Mouse (Mus musculus) layer of hippocampus, postnatal 14 days (tissue): ENCODE results near the gene Pde4a. TPM values are rescaled to one million over a fixed set of nuclear protein-coding genes. Genes with fewer than 3 reads are reported as not detected.
"Not testable (repeated sequence)": the region's sequence is repeated elsewhere in the genome, so short reads cannot be mapped to it uniquely, and the experiment has no call there.

Experiments
- DNase-seq, 2 experiments: peaks; one replicate each; pipeline ENCODE4 v3.0.0; 2021 to 2022; ENCODE audit warnings: low spot score in 2 of 2, mixed read lengths in 1 of 2
- total RNA-seq, 2 experiments: library from RNA; stranded (reverse); gene quantifications; 2 replicates each; pipeline ENCODE4 v1.2.3; 2021

Gene Pde4a
- total RNA-seq, 2 experiments from 2014 or later, result 63.8 to 69.9 TPM

- DNase-seq, result peak; percentile 78 to 81
Observed at GRCm38 (mm10) chr9:21241343-21241742, 75.8 kb downstream of the Pde4a start.

- DNase-seq, result peak in 1 of 2 experiments; percentile 34
Observed at GRCm38 (mm10) chr9:21243826-21244427, 78.4 kb downstream of the Pde4a start.

GRCm38 (mm10) chr9:21244428-21245112, 79.1 kb downstream of the Pde4a start:
- peak; percentile 37 to 61 for DNase-seq

- no peak for DNase-seq
Observed at GRCm38 (mm10) chr9:21245113-21245487, 79.6 kb downstream of the Pde4a start.

GRCm38 (mm10) chr9:21246342-21246741, 80.8 kb downstream of the Pde4a start:
- no peak for DNase-seq

GRCm38 (mm10) chr9:21248326-21248725, 82.8 kb downstream of the Pde4a start, which contains the start of gene S1pr5:
S1pr5 (minus strand) TSS chr9:21248443.
- no peak for DNase-seq

GRCm38 (mm10) chr9:21249629-21250508, 84.4 kb downstream of the Pde4a start:
- no peak for DNase-seq

GRCm38 (mm10) chr9:21250509-21250908, 85.0 kb downstream of the Pde4a start:
- DNase-seq, result no peak

- no peak for DNase-seq
Observed at GRCm38 (mm10) chr9:21251116-21251735, 85.7 kb downstream of the Pde4a start.

- no peak for DNase-seq
Observed at GRCm38 (mm10) chr9:21254690-21255089, 89.2 kb downstream of the Pde4a start.

GRCm38 (mm10) chr9:21256349-21256748, 90.8 kb downstream of the Pde4a start:
- not testable (repeated sequence) for DNase-seq

GRCm38 (mm10) chr9:21260491-21261040, 95.1 kb downstream of the Pde4a start:
- DNase-seq, result no peak

- DNase-seq, result no peak
Observed at GRCm38 (mm10) chr9:21261831-21262230, 96.3 kb downstream of the Pde4a start.

Other genes starting within 250 kb of the Pde4a start
- gene Dnmt1, start 205.8 kb upstream of the Pde4a start, total RNA-seq, result 10 to 100 TPM; 35.5 to 37.1 TPM
- 1 to 10 TPM; 2.1 to 3.5 TPM for gene S1pr2, start 188.9 kb upstream of the Pde4a start, total RNA-seq
- gene Mrpl4, start 163.0 kb upstream of the Pde4a start, total RNA-seq, result 10 to 100 TPM; 60.4 to 62.8 TPM
- gene Icam1, start 149.7 kb upstream of the Pde4a start, total RNA-seq, result 1 to 10 TPM; 2.9 to 3.2 TPM
- under 1 TPM; 0.41 to 0.44 TPM for gene Icam4, start 136.3 kb upstream of the Pde4a start, total RNA-seq
- gene Icam5, start 133.6 kb upstream of the Pde4a start, total RNA-seq, result 100 to 1,000 TPM; 337 to 341 TPM
- gene Zglp1, start 98.6 kb upstream of the Pde4a start, total RNA-seq, result 1 to 10 TPM in 1 of 2 experiments, not detected in 1; 2.0 TPM
- gene Gm49373, start 92.6 kb upstream of the Pde4a start, total RNA-seq, result 1 to 10 TPM in 1 of 2 experiments, under 1 TPM in 1; 0.55 to 1.6 TPM
- gene Fdx1l, start 92.1 kb upstream of the Pde4a start, total RNA-seq, result 10 to 100 TPM; 53.6 to 58.8 TPM
- 1 to 10 TPM; 1.8 to 2.0 TPM for gene Gm38431, start 73.7 kb upstream of the Pde4a start, total RNA-seq
- gene Raver1, start 73.7 kb upstream of the Pde4a start, total RNA-seq, result 10 to 100 TPM; 34.0 to 37.4 TPM
- gene Tyk2, start 34.5 kb upstream of the Pde4a start, total RNA-seq, result 10 to 100 TPM; 14.2 to 14.3 TPM
- 100 to 1,000 TPM; 129 to 136 TPM for gene Cdc37, start 15.7 kb upstream of the Pde4a start, total RNA-seq
- 10 to 100 TPM; 52.5 to 55.7 TPM for gene Keap1, start 73.6 kb downstream of the Pde4a start, total RNA-seq
- 1 to 10 TPM; 8.8 to 9.7 TPM for gene S1pr5, start 82.7 kb downstream of the Pde4a start, total RNA-seq
- 10 to 100 TPM; 33.5 to 39.3 TPM for gene Atg4d, start 99.6 kb downstream of the Pde4a start, total RNA-seq
- 10 to 100 TPM; 32.1 to 33.4 TPM for gene Kri1, start 122.3 kb downstream of the Pde4a start, total RNA-seq
- 10 to 100 TPM; 58.9 to 62.0 TPM for gene Cdkn2d, start 125.7 kb downstream of the Pde4a start, total RNA-seq
- under 1 TPM in 1 of 2 experiments, not detected in 1; 0.50 TPM for gene Ap1m2, start 146.6 kb downstream of the Pde4a start, total RNA-seq
- 10 to 100 TPM; 53.4 to 61.0 TPM for gene Slc44a2, start 155.0 kb downstream of the Pde4a start, total RNA-seq
- 10 to 100 TPM; 78.1 to 91.5 TPM for gene Ilf3, start 202.2 kb downstream of the Pde4a start, total RNA-seq
- 10 to 100 TPM; 32.0 to 33.9 TPM for gene Qtrt1, start 246.1 kb downstream of the Pde4a start, total RNA-seq